Mouse (Mus musculus) kidney, adult 18-20 months (tissue): ENCODE data around the gene Tarbp1.

Experiments
- DNase-seq: peaks from one replicate; pipeline ENCODE4 v3.0.0; 2021

Gene Tarbp1

GRCm38 (mm10) chr8:126474299-126475187 lies at the start of gene Tarbp1:
Gene Tarbp1 (minus strand): TSS chr8:126475065.
- peak; percentile 92 for DNase-seq

GRCm38 (mm10) chr8:126524233-126524985 lies 49.5 kb upstream of the Tarbp1 start:
- DNase-seq = peak; percentile 87

- no peak for DNase-seq
Observed at GRCm38 (mm10) chr8:126523060-126523574, 48.3 kb upstream of the Tarbp1 start.

- no peak for DNase-seq
Observed at GRCm38 (mm10) chr8:126519447-126519975, 44.6 kb upstream of the Tarbp1 start.

GRCm38 (mm10) chr8:126516620-126517577 lies 42.0 kb upstream of the Tarbp1 start:
- DNase-seq = peak; percentile 92

- no peak for DNase-seq
Observed at GRCm38 (mm10) chr8:126514011-126514964, 39.4 kb upstream of the Tarbp1 start.

GRCm38 (mm10) chr8:126510866-126511265 lies 36.0 kb upstream of the Tarbp1 start:
- DNase-seq = no peak

- no peak for DNase-seq
Observed at GRCm38 (mm10) chr8:126509635-126510034, 34.8 kb upstream of the Tarbp1 start.

GRCm38 (mm10) chr8:126508871-126509586 lies 34.2 kb upstream of the Tarbp1 start:
- no peak for DNase-seq

- no peak for DNase-seq
Observed at GRCm38 (mm10) chr8:126508221-126508620, 33.4 kb upstream of the Tarbp1 start.

- DNase-seq = no peak
Observed at GRCm38 (mm10) chr8:126504492-126505182, 29.8 kb upstream of the Tarbp1 start.

- DNase-seq = no peak
Observed at GRCm38 (mm10) chr8:126502722-126503121, 27.9 kb upstream of the Tarbp1 start.

- DNase-seq = no peak
Observed at GRCm38 (mm10) chr8:126499371-126499770, 24.5 kb upstream of the Tarbp1 start.

GRCm38 (mm10) chr8:126498465-126498864 lies 23.6 kb upstream of the Tarbp1 start:
- DNase-seq = peak; percentile 40

GRCm38 (mm10) chr8:126497541-126498428 lies 22.9 kb upstream of the Tarbp1 start:
- peak; percentile 94 for DNase-seq

GRCm38 (mm10) chr8:126496915-126497314 lies 22.1 kb upstream of the Tarbp1 start:
- no peak for DNase-seq

- no peak for DNase-seq
Observed at GRCm38 (mm10) chr8:126495461-126495860, 20.6 kb upstream of the Tarbp1 start.
